Comparison of ENCODE assay signal across 9 mouse cellular contexts in the genomic region with DNA sequence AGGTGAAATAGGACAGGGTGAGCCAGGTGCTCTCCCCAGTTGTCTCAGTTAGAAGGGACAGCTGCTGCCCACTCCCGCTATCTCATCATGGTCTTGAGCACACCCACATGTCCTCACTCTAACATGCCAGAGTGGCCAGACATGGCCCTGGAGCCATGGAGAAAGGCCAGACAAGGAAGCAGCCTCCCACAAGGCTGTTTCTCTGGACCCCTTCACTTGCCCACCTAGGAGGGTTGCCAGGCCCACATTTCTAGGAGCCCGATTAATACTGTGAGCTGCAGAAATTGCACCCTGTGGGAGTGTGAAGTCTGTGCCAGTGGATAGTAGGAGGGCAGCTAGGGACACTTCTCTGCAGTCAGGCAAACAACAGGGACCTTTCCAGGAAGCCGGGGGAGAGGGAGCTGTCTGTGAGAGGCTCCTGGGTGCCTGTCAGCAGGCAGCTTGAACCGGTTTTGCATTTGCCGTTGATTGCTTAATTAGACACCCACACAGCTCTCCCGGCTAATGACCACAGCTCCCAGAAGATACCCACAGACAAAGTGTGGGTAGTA. TPM values are rescaled to one million over a fixed set of nuclear protein-coding genes. Genes with fewer than 3 reads are reported as not detected.
DNase-seq lines count a peak whose midpoint lies in the region; ATAC-seq and TF ChIP-seq lines count a peak whose summit lies in the region.
"Had no signal": no experiment of that assay in that cellular context is flagged by ENCODE, and none has a peak within 500 bp of the region (broad histone marks: within the 10 kb centered on the region; RNA-seq: fewer than 3 reads in every experiment).

No protein-coding gene starts in this region.

- peak; percentile 34 for ATAC-seq in lung, postnatal 0 days
- no peak for ATAC-seq in erythroid progenitor cell, adult 5-6 weeks (replicated peaks; ENCODE audit: low FRiP score, poor library complexity, severe bottlenecking)

- no peaks in the 10 kb centered on the region for H3K9me3 ChIP-seq in lung, postnatal 0 days (ENCODE audit: low read length)

- H3K27ac ChIP-seq in gastrocnemius, adult 2 months: peak overlapping the region; percentile 76
- no peak overlapping the region for H3K27ac ChIP-seq in lung, postnatal 0 days (ENCODE audit: low read length)
- no peak overlapping the region for H3K27ac ChIP-seq in cerebellum, adult 2 months (ENCODE audit: insufficient read depth, low read length)

- H3K4me3 ChIP-seq in gastrocnemius, adult 2 months: no peak overlapping the region
- no peak overlapping the region for H3K4me3 ChIP-seq in lung, postnatal 0 days (ENCODE audit: low read depth, low read length)
- no peak overlapping the region for H3K4me3 ChIP-seq in cerebellum, adult 2 months (replicated peaks; ENCODE audit: insufficient read depth, low read depth, low read length)

- no peak for TF ChIP-seq POLR2A in cerebellum, adult 2 months (IDR thresholded peaks at IDR 0.05; ENCODE audit: borderline replicate concordance, insufficient read depth, low read length)

- H3K36me3 ChIP-seq in lung, postnatal 0 days (ENCODE audit: insufficient read depth, low read length): no peaks in the 10 kb centered on the region

- DNase-seq in gastrocnemius, adult 2 months: peak; percentile 44
- DNase-seq in gastrocnemius, postnatal 4 days (ENCODE audit: low spot score in 2 of 2): no peak
- peak; percentile 66 for DNase-seq in Muller cell, postnatal 12 days (ENCODE audit: inconsistent ontology term)
- peak; percentile 60 to 75 for DNase-seq in heart, adult 9 months (ENCODE audit: low spot score in 2 of 2)
- peak; percentile 40 for DNase-seq in lung, postnatal 0 days (ENCODE audit: low spot score)
- no peak for DNase-seq in layer of hippocampus, postnatal 14 days (ENCODE audit: low spot score in 2 of 2)
- no peak for DNase-seq in cerebellum, adult 2 months
- DNase-seq: right cerebral cortex, adult 18-20 months had no signal

- no peak for TF ChIP-seq EP300 in lung, postnatal 0 days (IDR thresholded peaks at IDR 0.05)

- H3K4me2 ChIP-seq in lung, postnatal 0 days (replicated peaks; ENCODE audit: low read depth, low read length): no peak overlapping the region

- 35% methylated on average over 6 of the region's 6 CpGs for WGBS in lung, postnatal 0 days
- WGBS in cerebellum, adult 2 months: 50% methylated on average over 6 of the region's 6 CpGs

- TF ChIP-seq CTCF in gastrocnemius, adult 2 months (IDR thresholded peaks at IDR 0.05): no peak
- no peak for TF ChIP-seq CTCF in lung, postnatal 0 days (IDR thresholded peaks at IDR 0.05)
- no peak for TF ChIP-seq CTCF in cerebellum, adult 2 months (IDR thresholded peaks at IDR 0.05; ENCODE audit: borderline replicate concordance, insufficient read depth, low read depth, low read length)

- no peaks in the 10 kb centered on the region for H3K27me3 ChIP-seq in lung, postnatal 0 days (replicated peaks; ENCODE audit: insufficient read depth, low read length)
- no peaks in the 10 kb centered on the region; the same call in 1 of the 2 replicates for H3K27me3 ChIP-seq in cerebellum, adult 2 months (ENCODE audit: control insufficient read depth, insufficient read depth, low read length)

- no peak overlapping the region for H3K9ac ChIP-seq in lung, postnatal 0 days (replicated peaks; ENCODE audit: low read depth)

- intact Hi-C loops in gastrocnemius, adult 2 months (cut with DNase I): no loop called here

- peaks cover 9% of the 10 kb centered on the region; the same call in 1 of the 2 replicates for H3K4me1 ChIP-seq in lung, postnatal 0 days (ENCODE audit: insufficient read depth, low read depth, low read length)
- H3K4me1 ChIP-seq in cerebellum, adult 2 months (ENCODE audit: control insufficient read depth, insufficient read depth, low read length): peaks cover 16% of the 10 kb centered on the region

RNA-seq across cellular contexts. Expression of a gene that starts 58.5 kb away (rescaled TPM):
- 10 to 100 TPM in 1 of 2 experiments, 1 to 10 TPM in 1; 7.4 to 12.5 TPM for total RNA-seq in gastrocnemius, adult 2 months (2021)
- 10 to 100 TPM; 12.6 to 14.4 TPM for total RNA-seq in gastrocnemius, postnatal 4 days (2021)
- 3.2 and 5.0 TPM in 2 replicates for polyA plus RNA-seq in lung, postnatal 0 days (2015; fragmentation: Nextera tagmentation; extraction: Ambion mirVana)
- 10 to 100 TPM; 48.6 to 51.9 TPM for total RNA-seq in layer of hippocampus, postnatal 14 days (2021)
- polyA plus RNA-seq in cerebellum, adult 2 months (2012; rRNA removed): 73.7 and 77.2 TPM in 2 replicates
- 0.36 TPM in 1 of 2 replicates, not detected in the other for total RNA-seq in erythroid progenitor cell, adult 5-6 weeks (2015; ENCODE audit: low replicate concordance)
- total RNA-seq in erythroid progenitor cell, adult 5-6 weeks (2017; ENCODE audit: low replicate concordance): 0.51 TPM in 1 of 2 replicates, not detected in the other

Comparison
In these comparisons a context has a peak if more than half of its experiments do, and no peak if none do; other contexts are left out.
1. DNase-seq: peak in gastrocnemius, adult 2 months (single experiment), Muller cell, postnatal 12 days (single experiment), heart, adult 9 months (2 of 2) and lung, postnatal 0 days (single experiment); none in gastrocnemius, postnatal 4 days (0 of 2), layer of hippocampus, postnatal 14 days (0 of 2) and cerebellum, adult 2 months (0 of 2).
2. RNA of a gene that starts 58.5 kb away (total RNA-seq): 48.6 to 51.9 TPM in layer of hippocampus, postnatal 14 days, 12.6 to 14.4 TPM in gastrocnemius, postnatal 4 days and 7.4 to 12.5 TPM in gastrocnemius, adult 2 months; 0.36 to 0.51 TPM in erythroid progenitor cell, adult 5-6 weeks; every median in the first group is over 4 times any median in the second.